Mouse (Mus musculus) CD8-positive naive resting alpha-beta T cell, adult 2 months (primary cell): ENCODE measurements around the gene Gm4353.
A peak's percentile ranks its signal among the peaks of the same experiment; 100 is the strongest.

Experiments
- DNase-seq, 2 experiments: peaks; one replicate each; pipeline ENCODE4 v3.0.0; 2022; ENCODE audit warnings: low read depth in 2 of 2, low spot score in 2 of 2

Gene Gm4353

GRCm38 (mm10) chr7:116040470-116041019 lies 43.9 kb downstream of the Gm4353 start:
- DNase-seq: no peak

DNA sequence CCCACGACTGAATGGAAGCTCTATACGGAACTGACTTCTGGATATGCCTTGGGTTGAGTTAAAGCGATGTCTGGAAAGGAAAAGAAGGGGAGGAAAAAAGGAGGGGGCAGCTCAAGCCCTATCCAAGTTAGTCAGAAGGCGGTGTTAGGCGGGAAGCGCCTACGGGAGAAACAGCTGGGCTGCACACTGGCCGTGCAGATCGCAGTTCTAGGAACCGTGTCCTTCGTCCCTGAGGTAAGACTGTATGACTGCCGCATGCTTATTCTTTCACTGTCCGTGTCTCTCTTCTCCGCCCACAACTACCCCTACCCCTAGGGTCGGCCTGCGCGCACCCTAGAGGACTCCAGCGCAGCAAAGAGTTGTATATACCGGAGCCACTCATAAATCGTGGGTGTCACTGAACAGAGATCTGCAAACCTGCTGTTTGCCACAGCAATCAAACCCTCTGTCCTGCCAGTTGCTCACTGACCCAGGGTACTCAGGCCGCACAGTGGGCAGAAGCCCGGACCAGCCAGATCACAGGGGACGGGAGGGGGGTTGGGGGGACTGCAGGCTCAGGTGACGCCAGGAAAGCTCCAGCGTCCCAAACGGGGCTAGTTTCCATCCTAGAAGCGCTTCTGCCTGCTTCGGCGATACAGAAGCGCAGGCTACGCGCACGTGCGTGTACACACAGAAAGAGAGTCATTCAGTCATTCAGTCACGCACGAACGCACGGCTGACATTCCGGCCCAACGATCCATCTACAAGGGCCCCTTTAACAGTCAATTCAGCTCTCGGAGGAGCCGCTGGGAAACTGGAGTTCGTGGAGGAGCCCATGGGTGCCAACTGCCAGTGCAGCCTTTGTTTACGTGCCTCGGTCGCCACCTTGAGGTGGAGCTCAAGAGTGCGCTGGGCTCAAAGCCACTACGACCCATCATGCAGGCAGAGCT lies 44.6 kb downstream of the Gm4353 start:
- DNase-seq: peak; percentile 51 to 71

GRCm38 (mm10) chr7:116039196-116039537 lies 45.3 kb downstream of the Gm4353 start, which contains the start of gene 1110004F10Rik:
Gene 1110004F10Rik, plus strand, starts transcription at chr7:116039397.
- no peak for DNase-seq

DNA sequence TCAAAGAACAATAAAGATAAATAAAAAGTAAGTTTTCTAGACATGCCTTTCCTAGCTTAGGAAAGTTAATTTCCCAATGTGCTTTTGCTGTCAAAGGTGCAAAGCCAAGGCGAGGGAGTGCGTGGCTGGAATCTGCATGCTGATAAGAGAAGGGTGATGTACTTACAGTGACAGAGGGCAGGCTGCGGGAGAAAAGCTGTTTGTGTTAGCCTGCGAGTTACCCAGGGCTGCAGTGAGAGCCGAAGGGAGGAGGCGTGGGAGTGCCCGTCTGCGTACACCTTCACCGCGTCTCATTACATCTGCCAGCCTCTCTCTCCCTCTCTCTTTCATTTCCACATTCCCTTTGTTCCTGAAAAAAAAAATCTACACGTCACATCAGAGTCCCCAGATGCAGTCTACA lies 45.9 kb downstream of the Gm4353 start, which contains the start of gene Sox6:
Gene Sox6 (minus strand): TSS at position 286 of the 400 bp plus-strand sequence.
- DNase-seq: no peak

DNA sequence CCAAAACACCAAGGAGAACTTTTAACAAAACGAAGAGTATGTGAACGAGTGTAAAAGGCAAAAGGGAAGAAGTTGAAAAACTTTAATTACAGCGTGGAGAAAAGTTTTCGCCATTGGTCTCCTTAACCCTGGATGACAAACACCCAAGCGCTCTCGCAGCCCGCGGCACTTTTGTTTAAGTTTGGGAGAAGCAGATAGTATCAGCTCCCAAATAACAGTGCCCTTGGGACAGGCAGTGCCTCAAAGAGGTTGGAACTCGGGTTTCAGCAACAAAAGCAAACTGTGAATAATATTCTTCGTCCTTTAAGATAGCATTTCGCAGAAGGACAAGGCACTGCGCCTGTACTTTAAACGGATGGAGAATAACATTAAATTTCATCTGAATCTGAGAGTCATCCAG lies 46.4 kb downstream of the Gm4353 start:
- no peak for DNase-seq

- no peak for DNase-seq
Measured at GRCm38 (mm10) chr7:116036591-116037555, 47.6 kb downstream of the Gm4353 start.

GRCm38 (mm10) chr7:116035504-116035903 lies 48.9 kb downstream of the Gm4353 start:
- no peak for DNase-seq

DNA sequence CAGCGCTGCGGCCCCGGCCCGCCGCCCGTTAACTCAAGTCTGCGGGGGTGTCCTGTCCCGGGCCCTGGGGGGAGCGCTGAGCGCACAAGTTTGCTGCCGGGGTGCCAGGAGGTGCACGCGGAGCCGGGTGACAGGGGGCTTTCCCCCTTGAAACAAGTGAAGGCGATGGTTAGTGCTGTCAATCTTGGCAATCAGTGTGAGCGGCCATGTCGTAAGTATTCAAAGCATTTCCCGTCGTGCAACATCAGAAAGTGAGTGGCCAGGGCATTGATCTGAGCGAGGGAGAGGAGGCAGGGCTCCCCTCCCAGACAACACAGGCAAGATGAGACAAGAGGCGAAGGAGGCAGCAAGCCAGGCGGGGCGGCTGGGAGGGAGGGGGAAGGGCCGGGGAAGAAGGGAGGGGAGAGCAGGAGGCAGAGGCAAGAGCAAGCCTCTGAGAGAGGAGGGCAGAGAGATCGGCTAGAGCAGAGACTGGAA lies 50.1 kb downstream of the Gm4353 start:
- DNase-seq: peak; percentile 1 to 23

- DNase-seq: peak; percentile 3 to 19
Measured at GRCm38 (mm10) chr7:116033371-116034241, 50.8 kb downstream of the Gm4353 start.
